Mouse (Mus musculus) lung, embryonic 15.5 days (tissue): ENCODE results near the gene Lrrc74a. TPM values are rescaled to one million over a fixed set of nuclear protein-coding genes. Genes with fewer than 3 reads are reported as not detected.

Experiments used
- ATAC-seq: fragments of 200-750 bp; cut with Nextera tagmentation; 2 replicates; pipeline ENCODE4 v1.8.0; 2017; ENCODE audit warnings: moderate number of reproducible peaks, borderline replicate concordance; ENCODE audit not compliant: low FRiP score, low TSS enrichment; ENCODE audit errors: extremely low read depth
- H3K27ac ChIP-seq: fragments of 300-500 bp; sonication (generic); 2 replicates; pipeline ENCODE4 v1.5.1; 2015; ENCODE audit warnings: moderate library complexity, mild to moderate bottlenecking, inconsistent platforms
- H3K27me3 ChIP-seq: fragments of 300-500 bp; sonication (generic); 2 replicates; pipeline ENCODE4 v1.6.1; 2015; ENCODE audit warnings: inconsistent platforms
- H3K36me3 ChIP-seq: fragments of 300-500 bp; sonication (generic); 2 replicates; pipeline ENCODE4 v1.6.1; 2015; ENCODE audit warnings: inconsistent platforms
- H3K4me1 ChIP-seq: fragments of 300-500 bp; sonication (generic); 2 replicates; pipeline ENCODE4 v1.6.1; 2015; ENCODE audit warnings: inconsistent platforms
- H3K4me2 ChIP-seq: fragments of 300-500 bp; sonication (generic); 2 replicates; pipeline ENCODE4 v1.6.1; 2015; ENCODE audit warnings: inconsistent platforms, mild to moderate bottlenecking, moderate library complexity
- H3K4me3 ChIP-seq: fragments of 300-500 bp; sonication (generic); 2 replicates; pipeline ENCODE4 v1.5.1; 2015; ENCODE audit warnings: mild to moderate bottlenecking, inconsistent platforms
- H3K9ac ChIP-seq: fragments of 300-500 bp; sonication (generic); 2 replicates; pipeline ENCODE4 v1.6.1; 2015; ENCODE audit warnings: inconsistent platforms
- H3K9me3 ChIP-seq: fragments of 300-500 bp; sonication (generic); 2 replicates; pipeline ENCODE4 v1.6.1; 2016; ENCODE audit warnings: inconsistent platforms
- WGBS: fragments of 180-500 bp; shearing (Covaris S2); methylation state at CpG from one replicate; pipeline ENCODE4 v1.1.7; 2015; 5-methylcytosine and 5-hydroxymethylcytosine counted together
- polyA plus RNA-seq: library from polyadenylated mRNA; unstranded; fragments of >200 nt; fragmentation: Nextera tagmentation; extraction: Ambion mirVana; gene quantifications from 2 replicates; pipeline ENCODE4 v1.2.1, GENCODE M21; 2015

Lrrc74a gene
- polyA plus RNA-seq, 1 experiment from 2014 or later = not detected

DNA sequence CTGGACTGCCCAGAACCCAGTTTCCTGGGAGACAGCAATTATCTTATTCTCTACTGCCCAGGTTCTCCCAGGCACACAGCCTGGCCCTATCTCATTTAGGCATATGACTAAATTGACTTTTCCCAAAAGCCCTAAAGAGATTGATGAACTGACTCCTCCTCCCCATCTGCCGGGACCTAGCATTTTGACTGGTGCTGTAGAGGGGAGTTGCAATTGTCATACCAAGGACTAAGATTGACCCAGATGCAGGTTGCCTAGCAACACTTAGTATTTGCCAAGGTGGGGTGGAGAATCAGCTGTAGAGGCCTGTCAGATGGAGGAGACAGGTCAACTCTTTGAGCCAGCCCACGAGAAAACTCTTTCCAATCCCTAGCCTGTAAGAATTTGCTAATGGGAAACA, 36.2 kb upstream of the Lrrc74a start:
- no peak overlapping the region for H3K4me3 ChIP-seq
- no peak for ATAC-seq
- no peak overlapping the region for H3K27ac ChIP-seq
- no peak overlapping the region for H3K4me2 ChIP-seq
- no peaks in the 10 kb centered on the region for H3K9me3 ChIP-seq
- 49% methylated on average over 2 of the region's 2 CpGs for WGBS
- no peaks in the 10 kb centered on the region for H3K36me3 ChIP-seq
- peaks cover 36% of the 10 kb centered on the region for H3K4me1 ChIP-seq
- H3K9ac ChIP-seq = no peak overlapping the region
- no peaks in the 10 kb centered on the region for H3K27me3 ChIP-seq

DNA sequence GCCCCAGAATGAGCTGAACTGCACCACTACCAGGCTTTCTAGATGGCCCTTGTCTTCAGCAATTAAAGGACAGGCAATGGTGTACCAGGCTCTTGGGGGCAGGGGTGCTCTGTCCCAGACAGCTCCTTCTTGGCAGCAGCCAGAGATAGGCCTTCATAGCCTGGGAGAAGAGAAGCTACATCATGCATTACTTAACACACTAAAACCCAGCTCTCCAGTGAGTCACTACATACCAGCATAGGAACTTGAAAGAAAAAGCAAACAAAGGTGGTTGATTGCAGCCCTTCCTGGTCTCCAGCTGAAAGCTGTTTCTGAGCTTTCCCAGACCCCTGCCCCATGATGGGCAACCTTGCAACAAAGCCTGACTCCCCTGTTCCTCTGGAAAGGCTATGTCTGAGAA, 35.6 kb upstream of the Lrrc74a start:
- H3K4me1 ChIP-seq = peaks cover 31% of the 10 kb centered on the region
- peak; percentile 29; the same call in 1 of the 2 replicates for ATAC-seq
- no peak overlapping the region for H3K4me2 ChIP-seq
- no peaks in the 10 kb centered on the region for H3K36me3 ChIP-seq
- H3K4me3 ChIP-seq = no peak overlapping the region
- H3K9ac ChIP-seq = no peak overlapping the region
- H3K27me3 ChIP-seq = no peaks in the 10 kb centered on the region
- no peaks in the 10 kb centered on the region for H3K9me3 ChIP-seq
- H3K27ac ChIP-seq = peak overlapping the region; percentile 64

DNA sequence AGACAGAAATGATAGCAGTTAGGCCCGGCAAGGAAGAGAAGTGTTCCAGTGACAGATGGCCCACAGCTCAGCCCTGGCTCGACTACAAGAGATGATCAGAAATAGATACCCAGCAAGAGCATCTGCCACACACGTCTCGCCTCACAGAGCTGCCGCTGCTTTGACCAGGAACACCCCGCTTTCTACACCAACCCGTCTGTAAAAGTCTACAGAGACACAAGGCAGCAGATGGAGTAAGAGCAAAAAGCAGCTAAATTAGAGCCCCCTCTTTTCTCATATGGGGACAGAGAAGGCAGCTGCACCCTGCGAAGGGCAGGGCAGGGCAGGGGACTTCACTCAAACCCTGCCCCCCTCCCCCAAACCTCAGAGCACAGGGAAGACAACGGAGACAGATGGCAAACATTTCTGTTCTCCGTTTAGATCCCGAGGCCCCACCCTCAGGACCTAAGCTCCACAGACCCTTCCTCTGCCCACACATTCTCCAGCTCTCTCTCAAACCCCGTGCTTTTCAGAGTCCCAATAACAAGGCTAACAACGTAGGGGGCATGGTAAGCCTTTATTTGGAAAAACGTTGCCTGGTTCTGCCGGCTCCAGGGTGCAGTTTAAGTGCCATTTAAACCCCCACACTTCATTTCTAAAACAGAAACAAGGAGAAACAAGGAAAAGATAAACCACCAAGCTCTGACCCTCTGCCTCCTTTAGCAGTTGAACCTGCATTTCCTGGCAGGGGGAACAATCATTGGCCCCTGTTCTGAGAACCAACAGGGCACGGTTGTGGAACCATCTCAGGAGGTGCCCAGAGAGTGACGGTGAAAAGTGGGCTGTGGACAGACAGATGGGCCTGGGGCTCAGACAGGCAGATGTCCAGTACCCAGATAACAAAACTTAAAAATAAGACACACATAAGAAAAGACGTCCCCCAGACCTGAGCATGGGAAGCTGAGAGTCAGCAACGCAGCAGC, 33.9 kb upstream of the Lrrc74a start:
- Histone ChIP-seq H3K4me2 (no peak overlapping the region), H3K27ac (no peak overlapping the region), H3K9ac (no peak overlapping the region), H3K36me3 (no peaks in the 10 kb centered on the region), H3K4me3 (no peak overlapping the region), H3K4me1 (peaks cover 31% of the 10 kb centered on the region), H3K27me3 (no peaks in the 10 kb centered on the region), H3K9me3 (no peaks in the 10 kb centered on the region)
- 24% methylated on average over 19 of the region's 19 CpGs for WGBS
- ATAC-seq = no peak

DNA sequence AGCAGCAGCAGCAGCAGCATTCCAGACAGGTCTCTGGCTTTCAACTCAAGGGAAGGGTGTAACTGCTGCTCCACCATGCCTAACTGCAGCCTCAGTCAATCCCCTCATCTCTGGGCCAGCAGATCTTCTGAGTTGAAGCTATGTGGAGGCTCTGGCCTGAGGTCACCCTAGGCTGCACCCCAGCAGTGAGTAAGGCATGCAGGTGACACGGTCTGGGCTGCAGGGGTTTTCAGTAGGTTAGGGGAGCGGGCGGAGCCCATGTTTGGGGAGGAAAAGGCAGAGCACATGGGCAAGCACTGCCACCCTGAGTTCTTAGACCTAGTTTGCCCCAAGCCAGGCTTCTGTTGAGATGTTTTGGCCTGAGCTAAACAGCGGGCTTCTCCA, 33.2 kb upstream of the Lrrc74a start:
- Histone ChIP-seq H3K36me3 (no peaks in the 10 kb centered on the region), H3K27me3 (no peaks in the 10 kb centered on the region), H3K4me1 (peaks cover 31% of the 10 kb centered on the region), H3K27ac (no peak overlapping the region), H3K4me2 (no peak overlapping the region), H3K9ac (no peak overlapping the region), H3K4me3 (no peak overlapping the region), H3K9me3 (no peaks in the 10 kb centered on the region)
- 69% methylated on average over 4 of the region's 4 CpGs for WGBS
- ATAC-seq = no peak

DNA sequence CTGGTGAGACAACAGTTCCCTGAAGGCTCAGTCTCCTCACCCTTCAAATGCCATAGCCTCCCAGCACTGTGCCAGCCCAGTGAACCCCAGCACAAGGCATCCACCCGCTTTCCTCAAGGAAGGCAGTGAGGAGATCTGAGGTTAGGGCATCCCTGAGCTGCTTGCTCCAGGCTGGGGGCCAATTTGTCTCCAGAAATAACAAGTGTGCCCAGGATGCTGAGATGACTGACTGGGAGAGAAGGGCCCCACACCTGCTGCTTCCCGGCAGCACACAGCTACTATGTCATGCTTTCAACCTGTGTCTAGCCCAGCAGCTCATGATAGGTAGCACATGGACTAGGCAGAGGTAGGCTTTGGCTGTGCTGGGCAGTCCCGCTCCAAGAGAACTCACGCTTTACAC, 32.7 kb upstream of the Lrrc74a start:
- Histone ChIP-seq H3K27me3 (no peaks in the 10 kb centered on the region), H3K9me3 (no peaks in the 10 kb centered on the region), H3K27ac (no peak overlapping the region), H3K4me2 (no peak overlapping the region), H3K4me1 (peaks cover 31% of the 10 kb centered on the region), H3K36me3 (no peaks in the 10 kb centered on the region), H3K4me3 (no peak overlapping the region), H3K9ac (no peak overlapping the region)
- no peak for ATAC-seq
- 91% methylated on average over 4 of the region's 4 CpGs for WGBS

DNA sequence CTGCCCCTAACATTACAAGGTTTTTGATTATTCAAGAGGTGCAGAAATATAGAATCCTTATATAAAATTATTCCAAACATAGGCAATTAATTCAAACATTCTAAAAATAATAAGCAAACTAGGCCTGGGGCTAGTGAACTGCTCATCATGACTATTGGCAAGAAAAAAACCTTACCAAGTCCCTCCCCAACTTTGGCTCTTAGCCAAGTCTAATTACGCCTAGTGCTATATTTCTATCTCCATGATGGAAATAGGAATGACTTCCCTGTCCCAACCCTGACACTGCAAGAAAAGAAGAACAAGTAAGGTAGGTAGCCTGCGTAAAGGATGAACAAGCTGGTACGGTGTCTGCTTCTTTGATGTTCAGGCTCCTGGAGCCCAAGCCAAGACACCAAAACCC, 31.5 kb upstream of the Lrrc74a start:
- no peak overlapping the region for H3K27ac ChIP-seq
- no peak overlapping the region for H3K4me3 ChIP-seq
- 91% methylated on average over 3 of the region's 3 CpGs for WGBS
- no peak overlapping the region for H3K9ac ChIP-seq
- ATAC-seq = no peak
- peaks cover 31% of the 10 kb centered on the region for H3K4me1 ChIP-seq
- no peaks in the 10 kb centered on the region for H3K36me3 ChIP-seq
- no peaks in the 10 kb centered on the region for H3K27me3 ChIP-seq
- no peaks in the 10 kb centered on the region for H3K9me3 ChIP-seq
- no peak overlapping the region for H3K4me2 ChIP-seq

DNA sequence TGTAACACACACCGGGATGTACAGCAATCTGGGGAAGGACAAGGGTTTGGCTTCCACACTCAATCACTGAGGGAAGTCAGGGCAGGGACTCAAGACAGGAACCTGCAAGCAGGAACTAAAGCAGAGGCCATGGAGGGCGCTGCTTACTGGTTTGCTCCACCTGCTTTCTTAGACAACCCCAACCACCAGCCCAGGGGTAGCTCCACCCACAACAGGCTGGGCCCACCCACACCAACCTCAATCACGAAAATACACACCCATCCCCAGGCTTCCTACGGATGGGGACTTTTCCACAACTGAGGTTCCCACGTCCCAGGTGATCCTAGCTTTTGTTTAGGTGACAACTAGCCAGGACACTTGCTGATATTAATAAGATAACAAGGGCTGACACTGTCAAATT, 28.3 kb upstream of the Lrrc74a start:
- Histone ChIP-seq H3K4me3 (no peak overlapping the region), H3K9ac (no peak overlapping the region), H3K9me3 (no peaks in the 10 kb centered on the region), H3K4me2 (no peak overlapping the region), H3K27ac (no peak overlapping the region), H3K27me3 (no peaks in the 10 kb centered on the region), H3K36me3 (no peaks in the 10 kb centered on the region), H3K4me1 (peaks cover 2% of the 10 kb centered on the region; the same call in 1 of the 2 replicates)
- ATAC-seq = no peak
- 74% methylated on average over 5 of the region's 5 CpGs for WGBS

DNA sequence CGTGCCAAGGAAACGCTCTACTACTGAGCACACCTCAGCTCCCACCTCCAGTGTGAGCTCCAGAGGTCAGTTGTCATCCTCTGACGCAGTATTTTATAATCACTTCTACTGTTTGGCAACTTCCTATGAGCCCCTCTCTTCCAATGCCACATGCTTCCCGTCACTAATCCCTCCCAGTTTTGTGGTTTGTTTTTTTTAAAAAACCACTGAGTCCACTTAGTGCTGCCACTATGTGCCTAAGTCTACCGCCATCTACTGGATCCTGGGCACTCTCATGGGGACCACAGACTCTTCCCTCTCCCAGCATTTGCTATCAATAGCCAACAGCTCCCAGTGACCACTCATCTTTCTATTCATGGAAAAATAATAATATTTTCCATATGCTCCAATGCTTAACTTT, 20.1 kb upstream of the Lrrc74a start:
- Histone ChIP-seq H3K27me3 (no peaks in the 10 kb centered on the region), H3K4me2 (no peak overlapping the region), H3K27ac (no peak overlapping the region), H3K9ac (no peak overlapping the region), H3K4me1 (0 out of 2 replicates have a peak, but pooled peaks cover 2% of the 10 kb centered on the region), H3K9me3 (no peaks in the 10 kb centered on the region), H3K4me3 (no peak overlapping the region), H3K36me3 (no peaks in the 10 kb centered on the region)
- ATAC-seq = no peak
- WGBS = 51% methylated on average over 5 of the region's 5 CpGs

DNA sequence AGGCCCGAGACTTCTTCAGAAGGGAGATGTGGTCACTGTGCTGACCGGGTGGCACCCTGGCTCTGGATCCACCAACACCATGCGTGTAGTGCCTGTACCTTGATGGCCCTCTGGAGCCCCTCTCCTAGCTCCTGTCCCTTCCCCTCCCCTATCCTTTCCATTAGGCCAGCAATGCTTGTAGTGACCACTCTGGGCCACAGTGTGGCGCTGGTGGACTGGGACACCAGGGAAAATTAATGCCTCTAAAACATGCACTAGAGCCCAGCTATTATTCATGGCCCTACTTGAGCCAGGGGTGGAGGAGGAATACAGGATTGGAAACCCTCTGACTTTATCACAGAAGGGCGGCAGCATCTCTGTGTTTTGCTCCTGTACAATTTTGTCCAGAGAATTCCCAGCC, 18.8 kb upstream of the Lrrc74a start:
- Histone ChIP-seq H3K9me3 (no peaks in the 10 kb centered on the region), H3K27me3 (no peaks in the 10 kb centered on the region), H3K4me3 (no peak overlapping the region), H3K27ac (no peak overlapping the region), H3K4me2 (no peak overlapping the region), H3K36me3 (no peaks in the 10 kb centered on the region), H3K9ac (no peak overlapping the region), H3K4me1 (0 out of 2 replicates have a peak, but pooled peaks cover 2% of the 10 kb centered on the region)
- no peak for ATAC-seq
- WGBS = 60% methylated on average over 5 of the region's 5 CpGs

DNA sequence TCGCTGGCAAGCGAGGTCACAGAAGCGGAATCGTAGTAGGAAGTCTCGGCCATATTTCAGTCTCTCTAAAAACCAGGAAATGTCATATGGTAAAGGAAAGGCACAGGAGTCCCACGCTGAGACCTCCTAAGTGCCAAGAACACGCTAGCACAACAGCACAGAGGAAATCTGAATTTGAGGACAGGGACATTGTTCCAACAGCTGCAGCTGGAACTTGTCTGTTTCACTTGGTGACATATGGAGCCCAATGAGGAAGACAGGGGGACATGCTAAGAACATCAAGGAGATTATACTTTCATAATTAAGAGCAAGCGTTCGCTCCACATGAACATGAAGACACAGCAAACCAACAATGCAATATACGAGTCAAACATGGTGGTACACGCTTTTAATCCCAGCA, 17.2 kb upstream of the Lrrc74a start:
- H3K4me2 ChIP-seq = no peak overlapping the region
- no peaks in the 10 kb centered on the region for H3K36me3 ChIP-seq
- no peaks in the 10 kb centered on the region for H3K9me3 ChIP-seq
- H3K27me3 ChIP-seq = no peaks in the 10 kb centered on the region
- WGBS = 63% methylated on average over 11 of the region's 11 CpGs
- H3K4me3 ChIP-seq = no peak overlapping the region
- no peak overlapping the region for H3K9ac ChIP-seq
- peaks cover 11% of the 10 kb centered on the region; the same call in 1 of the 2 replicates for H3K4me1 ChIP-seq
- H3K27ac ChIP-seq = no peak overlapping the region
- no peak for ATAC-seq

DNA sequence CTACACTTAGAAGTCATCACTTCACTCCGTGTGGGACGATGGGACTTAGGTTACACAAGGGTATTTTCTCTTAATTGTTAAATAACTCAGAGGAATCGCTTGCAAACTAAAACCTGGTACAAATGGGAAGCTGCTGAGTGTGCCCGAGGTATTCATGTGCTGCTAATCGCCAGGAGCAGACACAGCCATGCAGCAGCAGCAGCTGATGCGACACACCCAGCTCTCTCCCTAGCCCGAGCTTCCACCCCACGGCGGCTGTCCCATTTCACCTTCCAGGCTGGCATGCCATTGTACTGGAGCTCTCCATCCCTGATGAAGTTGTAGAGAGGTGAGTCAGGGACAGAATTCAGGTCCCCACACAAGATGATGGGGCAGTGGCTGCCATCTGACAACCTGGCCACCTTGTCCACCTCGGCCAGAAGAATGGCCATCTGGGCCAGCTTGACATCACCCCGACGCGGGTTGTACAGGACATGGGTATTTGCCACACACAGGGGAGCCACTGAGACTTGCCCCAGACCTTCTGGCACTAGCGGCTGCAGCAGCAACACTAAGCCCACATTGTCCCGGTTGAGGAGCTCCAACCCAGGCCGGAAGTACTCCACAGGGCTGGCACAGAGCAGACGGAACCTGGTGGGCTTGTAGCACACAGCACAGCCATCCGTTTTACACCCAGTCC, 14.1 kb upstream of the Lrrc74a start:
- no peak for ATAC-seq
- no peak overlapping the region for H3K27ac ChIP-seq
- peaks cover 16% of the 10 kb centered on the region; the same call in 1 of the 2 replicates for H3K4me1 ChIP-seq
- no peaks in the 10 kb centered on the region for H3K27me3 ChIP-seq
- WGBS = 82% methylated on average over 18 of the region's 18 CpGs
- no peak overlapping the region for H3K4me3 ChIP-seq
- no peaks in the 10 kb centered on the region for H3K9me3 ChIP-seq
- no peak overlapping the region for H3K4me2 ChIP-seq
- no peak overlapping the region for H3K9ac ChIP-seq
- no peaks in the 10 kb centered on the region for H3K36me3 ChIP-seq

DNA sequence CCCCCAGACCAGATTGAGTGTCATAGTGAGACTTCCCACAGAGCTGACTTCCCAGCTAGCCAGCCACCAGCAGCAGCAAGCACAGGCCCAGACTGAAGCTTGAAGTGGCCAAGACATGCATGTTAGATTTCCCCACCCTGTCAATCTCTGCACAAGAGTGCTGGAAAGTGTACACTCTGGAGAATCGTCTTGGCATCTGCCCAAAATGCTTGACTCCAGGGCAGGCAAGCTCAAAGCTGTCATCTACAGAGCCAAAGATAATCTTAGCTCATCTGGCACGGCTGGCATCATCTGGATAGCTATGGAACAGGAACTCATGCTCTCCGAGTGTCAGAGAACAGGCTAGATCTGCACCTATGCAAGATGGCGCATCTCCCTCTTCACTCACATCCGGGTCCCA, 12.7 kb upstream of the Lrrc74a start:
- WGBS = 56% methylated on average over 5 of the region's 5 CpGs
- ATAC-seq = no peak
- no peaks in the 10 kb centered on the region for H3K9me3 ChIP-seq
- no peak overlapping the region for H3K4me3 ChIP-seq
- no peak overlapping the region for H3K4me2 ChIP-seq
- H3K27ac ChIP-seq = no peak overlapping the region
- H3K27me3 ChIP-seq = no peaks in the 10 kb centered on the region
- no peaks in the 10 kb centered on the region for H3K36me3 ChIP-seq
- H3K9ac ChIP-seq = no peak overlapping the region
- peaks cover 20% of the 10 kb centered on the region; the same call in 1 of the 2 replicates for H3K4me1 ChIP-seq
